Mouse (Mus musculus) olfactory bulb, adult 2 months (tissue): ENCODE measurements around the gene Dtx1.

Experiments
- CTCF ChIP-seq: fragments of 200-500 bp; IDR thresholded peaks from 2 replicates; pipeline ENCODE4 v1.5.1; 2012; ENCODE audit warnings: low read depth, mild to moderate bottlenecking, low read length, moderate library complexity; ENCODE audit not compliant: insufficient read depth
- POLR2A ChIP-seq: fragments of 200-500 bp; IDR thresholded peaks from 2 replicates; pipeline ENCODE4 v1.6.1; 2012; ENCODE audit warnings: mild to moderate bottlenecking, low read depth, low read length, moderate library complexity; ENCODE audit not compliant: insufficient read depth

DNA sequence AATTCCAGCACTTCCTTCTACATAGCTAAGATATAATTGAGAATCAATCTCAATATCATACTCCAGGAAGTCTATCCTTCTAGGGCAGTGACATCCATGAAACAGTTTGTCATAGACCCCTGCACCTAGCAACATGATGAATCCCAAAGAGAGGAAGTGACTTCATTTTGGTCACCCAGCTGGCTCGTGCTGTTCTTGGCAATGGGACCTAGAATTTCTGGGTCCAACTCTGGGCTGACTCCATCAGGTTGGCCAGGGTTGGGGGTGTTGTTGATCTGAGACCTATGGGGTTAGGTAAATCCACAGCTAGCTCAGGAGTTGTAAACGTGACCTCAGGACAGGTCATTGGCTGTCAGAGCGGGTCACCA lies 24.3 kb downstream of the Dtx1 start:
- TF ChIP-seq POLR2A, result no peak
- no peak for TF ChIP-seq CTCF
